Mouse (Mus musculus): ENCODE measurements around the gene Macrod2. TPM values are rescaled to one million over a fixed set of nuclear protein-coding genes. Genes with fewer than 3 reads are reported as not detected.

The Macrod2 gene
- polyA plus RNA-seq, 1 experiment from 2014 or later = 47.6 TPM

GRCm38 (mm10) chr2:140475770-140476169 is 80.7 kb downstream of the Macrod2 start:
- H3K9ac ChIP-seq (ENCODE audit: low read length) = no peak overlapping the region
- H3K4me1 ChIP-seq (replicated peaks; ENCODE audit: control insufficient read depth, insufficient read depth, low read length) = no peaks in the 10 kb centered on the region
- H3K4me2 ChIP-seq (ENCODE audit: low read depth, low read length, severe bottlenecking) = no peak overlapping the region
- H3K36me3 ChIP-seq (ENCODE audit: control insufficient read depth, insufficient read depth, low read length) = no peaks in the 10 kb centered on the region
- H3K4me3 ChIP-seq (ENCODE audit: low read depth, low read length) = no peak overlapping the region
- no peak for ATAC-seq (replicated peaks; ENCODE audit: low FRiP score)
- H3K27ac ChIP-seq (ENCODE audit: low read depth, low read length) = no peak overlapping the region
- WGBS = 90% methylated on average over 2 of the region's 2 CpGs
- no peak for DNase-seq (ENCODE audit: low spot score)
- no peaks in the 10 kb centered on the region for H3K27me3 ChIP-seq (ENCODE audit: control insufficient read depth, insufficient read depth, low read length)
- no peaks in the 10 kb centered on the region for H3K9me3 ChIP-seq (ENCODE audit: control insufficient read depth, low read length)

- Histone ChIP-seq H3K36me3 (ENCODE audit: control insufficient read depth, insufficient read depth, low read length) (no peaks in the 10 kb centered on the region), H3K4me2 (ENCODE audit: low read depth, low read length, severe bottlenecking) (no peak overlapping the region), H3K9ac (ENCODE audit: low read length) (no peak overlapping the region), H3K9me3 (ENCODE audit: control insufficient read depth, low read length) (no peaks in the 10 kb centered on the region), H3K4me1 (replicated peaks; ENCODE audit: control insufficient read depth, insufficient read depth, low read length) (no peaks in the 10 kb centered on the region), H3K27me3 (ENCODE audit: control insufficient read depth, insufficient read depth, low read length) (no peaks in the 10 kb centered on the region), H3K4me3 (ENCODE audit: low read depth, low read length) (no peak overlapping the region), H3K27ac (ENCODE audit: low read depth, low read length) (no peak overlapping the region)
- ATAC-seq (replicated peaks; ENCODE audit: low FRiP score) (no peak), DNase-seq (ENCODE audit: low spot score) (no peak)
- WGBS = 80% methylated on average over 4 of the region's 4 CpGs
Measured at GRCm38 (mm10) chr2:140476891-140477290, 81.8 kb downstream of the Macrod2 start.

- no peaks in the 10 kb centered on the region for H3K9me3 ChIP-seq (ENCODE audit: control insufficient read depth, low read length)
- H3K36me3 ChIP-seq (ENCODE audit: control insufficient read depth, insufficient read depth, low read length) = no peaks in the 10 kb centered on the region
- H3K4me2 ChIP-seq (ENCODE audit: low read depth, low read length, severe bottlenecking) = no peak overlapping the region
- 82% methylated on average over 2 of the region's 2 CpGs for WGBS
- H3K4me1 ChIP-seq (replicated peaks; ENCODE audit: control insufficient read depth, insufficient read depth, low read length) = no peaks in the 10 kb centered on the region
- no peak overlapping the region for H3K27ac ChIP-seq (ENCODE audit: low read depth, low read length)
- no peak overlapping the region for H3K9ac ChIP-seq (ENCODE audit: low read length)
- H3K4me3 ChIP-seq (ENCODE audit: low read depth, low read length) = no peak overlapping the region
- DNase-seq (ENCODE audit: low spot score) (no peak), ATAC-seq (replicated peaks; ENCODE audit: low FRiP score) (no peak)
- no peaks in the 10 kb centered on the region for H3K27me3 ChIP-seq (ENCODE audit: control insufficient read depth, insufficient read depth, low read length)
Measured at GRCm38 (mm10) chr2:140482604-140483003, 87.5 kb downstream of the Macrod2 start.

GRCm38 (mm10) chr2:140497688-140498087 is 102.6 kb downstream of the Macrod2 start:
- no peak for DNase-seq (ENCODE audit: low spot score)
- ATAC-seq (replicated peaks; ENCODE audit: low FRiP score) = no peak
- Histone ChIP-seq H3K27ac (ENCODE audit: low read depth, low read length) (no peak overlapping the region; the same call in 1 of the 2 replicates), H3K9ac (ENCODE audit: low read length) (no peak overlapping the region), H3K27me3 (ENCODE audit: control insufficient read depth, insufficient read depth, low read length) (no peaks in the 10 kb centered on the region), H3K4me1 (replicated peaks; ENCODE audit: control insufficient read depth, insufficient read depth, low read length) (no peaks in the 10 kb centered on the region), H3K9me3 (ENCODE audit: control insufficient read depth, low read length) (no peaks in the 10 kb centered on the region), H3K36me3 (ENCODE audit: control insufficient read depth, insufficient read depth, low read length) (no peaks in the 10 kb centered on the region), H3K4me3 (ENCODE audit: low read depth, low read length) (no peak overlapping the region), H3K4me2 (ENCODE audit: low read depth, low read length, severe bottlenecking) (no peak overlapping the region)
- 87% methylated on average over 3 of the region's 3 CpGs for WGBS

- H3K9me3 ChIP-seq (ENCODE audit: control insufficient read depth, low read length) = no peaks in the 10 kb centered on the region
- no peak overlapping the region for H3K4me3 ChIP-seq (ENCODE audit: low read depth, low read length)
- H3K36me3 ChIP-seq (ENCODE audit: control insufficient read depth, insufficient read depth, low read length) = no peaks in the 10 kb centered on the region
- H3K9ac ChIP-seq (ENCODE audit: low read length) = no peak overlapping the region
- no peaks in the 10 kb centered on the region for H3K27me3 ChIP-seq (ENCODE audit: control insufficient read depth, insufficient read depth, low read length)
- WGBS = 22% methylated on average over 5 of the region's 5 CpGs
- no peaks in the 10 kb centered on the region for H3K4me1 ChIP-seq (replicated peaks; ENCODE audit: control insufficient read depth, insufficient read depth, low read length)
- H3K4me2 ChIP-seq (ENCODE audit: low read depth, low read length, severe bottlenecking) = no peak overlapping the region
- H3K27ac ChIP-seq (ENCODE audit: low read depth, low read length) = no peak overlapping the region
- DNase-seq (ENCODE audit: low spot score) (peak; percentile 69), ATAC-seq (replicated peaks; ENCODE audit: low FRiP score) (peak; percentile 84)
Measured at GRCm38 (mm10) chr2:140500951-140501350, 105.8 kb downstream of the Macrod2 start.

- 98% methylated on average over 2 of the region's 2 CpGs for WGBS
- H3K9me3 ChIP-seq (ENCODE audit: control insufficient read depth, low read length) = no peaks in the 10 kb centered on the region
- no peaks in the 10 kb centered on the region for H3K27me3 ChIP-seq (ENCODE audit: control insufficient read depth, insufficient read depth, low read length)
- no peak overlapping the region for H3K27ac ChIP-seq (ENCODE audit: low read depth, low read length)
- H3K36me3 ChIP-seq (ENCODE audit: control insufficient read depth, insufficient read depth, low read length) = no peaks in the 10 kb centered on the region
- no peaks in the 10 kb centered on the region for H3K4me1 ChIP-seq (replicated peaks; ENCODE audit: control insufficient read depth, insufficient read depth, low read length)
- DNase-seq (ENCODE audit: low spot score) (no peak), ATAC-seq (replicated peaks; ENCODE audit: low FRiP score) (no peak)
- no peak overlapping the region for H3K4me3 ChIP-seq (ENCODE audit: low read depth, low read length)
- no peak overlapping the region for H3K9ac ChIP-seq (ENCODE audit: low read length)
- no peak overlapping the region for H3K4me2 ChIP-seq (ENCODE audit: low read depth, low read length, severe bottlenecking)
Measured at GRCm38 (mm10) chr2:140521472-140521871, 126.4 kb downstream of the Macrod2 start.

GRCm38 (mm10) chr2:140530214-140530613 is 135.1 kb downstream of the Macrod2 start:
- 55% methylated on average over 2 of the region's 2 CpGs for WGBS
- no peak overlapping the region for H3K9ac ChIP-seq (ENCODE audit: low read length)
- DNase-seq (ENCODE audit: low spot score) (no peak), ATAC-seq (replicated peaks; ENCODE audit: low FRiP score) (no peak)
- H3K36me3 ChIP-seq (ENCODE audit: control insufficient read depth, insufficient read depth, low read length) = no peaks in the 10 kb centered on the region
- H3K4me1 ChIP-seq (replicated peaks; ENCODE audit: control insufficient read depth, insufficient read depth, low read length) = no peaks in the 10 kb centered on the region; the same call in 1 of the 2 replicates
- no peak overlapping the region for H3K4me3 ChIP-seq (ENCODE audit: low read depth, low read length)
- H3K27me3 ChIP-seq (ENCODE audit: control insufficient read depth, insufficient read depth, low read length) = no peaks in the 10 kb centered on the region
- H3K4me2 ChIP-seq (ENCODE audit: low read depth, low read length, severe bottlenecking) = no peak overlapping the region
- no peak overlapping the region for H3K27ac ChIP-seq (ENCODE audit: low read depth, low read length)
- H3K9me3 ChIP-seq (ENCODE audit: control insufficient read depth, low read length) = no peaks in the 10 kb centered on the region

GRCm38 (mm10) chr2:140532024-140532423 is 136.9 kb downstream of the Macrod2 start:
- Histone ChIP-seq H3K4me2 (ENCODE audit: low read depth, low read length, severe bottlenecking) (no peak overlapping the region), H3K27ac (ENCODE audit: low read depth, low read length) (no peak overlapping the region), H3K4me3 (ENCODE audit: low read depth, low read length) (no peak overlapping the region), H3K36me3 (ENCODE audit: control insufficient read depth, insufficient read depth, low read length) (no peaks in the 10 kb centered on the region), H3K9me3 (ENCODE audit: control insufficient read depth, low read length) (no peaks in the 10 kb centered on the region), H3K4me1 (replicated peaks; ENCODE audit: control insufficient read depth, insufficient read depth, low read length) (no peaks in the 10 kb centered on the region; the same call in 1 of the 2 replicates), H3K27me3 (ENCODE audit: control insufficient read depth, insufficient read depth, low read length) (no peaks in the 10 kb centered on the region), H3K9ac (ENCODE audit: low read length) (no peak overlapping the region)
- ATAC-seq (replicated peaks; ENCODE audit: low FRiP score) = no peak
- 61% methylated on average over 3 of the region's 3 CpGs for WGBS
- DNase-seq (ENCODE audit: low spot score) = no peak

GRCm38 (mm10) chr2:140532859-140533519 is 137.9 kb downstream of the Macrod2 start:
- no peak overlapping the region for H3K4me3 ChIP-seq (ENCODE audit: low read depth, low read length)
- no peaks in the 10 kb centered on the region; the same call in 1 of the 2 replicates for H3K4me1 ChIP-seq (replicated peaks; ENCODE audit: control insufficient read depth, insufficient read depth, low read length)
- H3K9ac ChIP-seq (ENCODE audit: low read length) = no peak overlapping the region
- H3K4me2 ChIP-seq (ENCODE audit: low read depth, low read length, severe bottlenecking) = no peak overlapping the region
- H3K9me3 ChIP-seq (ENCODE audit: control insufficient read depth, low read length) = no peaks in the 10 kb centered on the region
- WGBS = 46% methylated on average over 9 of the region's 9 CpGs
- ATAC-seq (replicated peaks; ENCODE audit: low FRiP score) = peak; percentile 22; the same call in 1 of the 2 replicates
- H3K27ac ChIP-seq (ENCODE audit: low read depth, low read length) = no peak overlapping the region
- no peaks in the 10 kb centered on the region for H3K36me3 ChIP-seq (ENCODE audit: control insufficient read depth, insufficient read depth, low read length)
- DNase-seq (ENCODE audit: low spot score) = no peak
- no peaks in the 10 kb centered on the region for H3K27me3 ChIP-seq (ENCODE audit: control insufficient read depth, insufficient read depth, low read length)
